Mouse (Mus musculus) right cerebral cortex, postnatal 10 days (tissue): ENCODE results near the gene Ssxb9.
"Not testable (repeated sequence)": the region's sequence is repeated elsewhere in the genome, so short reads cannot be mapped to it uniquely, and the experiment has no call there.

Experiments used
- DNase-seq, 2 experiments: peaks; one replicate each; pipeline ENCODE4 v3.0.0; 2021; ENCODE audit warnings: low spot score in 2 of 2

Ssxb9 gene

DNA sequence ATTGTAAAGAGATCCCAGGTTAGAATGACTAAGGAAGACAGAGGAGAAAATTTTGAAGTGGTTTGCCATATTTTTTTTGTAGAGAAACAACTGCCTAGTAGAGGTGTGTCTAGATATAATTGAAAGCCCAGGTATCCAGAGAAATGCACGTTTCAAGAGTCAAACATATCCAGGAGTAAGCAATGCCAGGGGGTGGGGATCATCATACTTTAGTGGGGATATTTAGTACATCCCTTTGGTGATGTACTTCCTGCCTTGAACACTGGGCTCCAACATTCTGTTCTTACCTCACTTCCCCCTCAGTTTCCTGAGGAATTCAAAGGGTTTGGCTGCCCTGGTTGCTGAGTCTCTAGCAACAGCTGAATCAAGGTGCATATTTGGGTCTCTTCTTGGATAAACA lies at the start of gene Ssxb9:
TSS of gene Ssxb9 (plus strand) at position 301 of the 400 bp plus-strand sequence.
- not testable (repeated sequence) for DNase-seq

DNA sequence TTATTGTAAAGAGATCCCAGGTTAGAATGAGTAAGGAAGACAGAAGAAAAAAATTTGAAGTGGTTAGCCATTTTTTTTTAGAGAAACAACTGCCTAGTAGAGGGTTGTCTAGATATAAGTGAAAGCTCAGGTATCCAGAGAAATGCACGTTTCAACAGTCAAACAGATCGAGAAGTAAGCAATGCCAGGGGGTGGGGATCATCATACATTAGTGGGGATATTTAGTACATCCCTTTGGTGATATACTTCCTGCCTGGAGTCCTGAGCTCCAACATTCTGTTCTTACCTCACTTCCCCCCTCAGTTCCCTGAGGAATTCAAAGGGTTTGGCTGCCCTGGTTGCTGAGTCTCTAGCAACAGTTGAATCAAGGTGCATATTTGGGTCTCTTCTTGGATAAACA lies 39.7 kb upstream of the Ssxb9 start, which contains the start of gene Ssxb10:
TSS of gene Ssxb10 (plus strand) at position 301 of the 400 bp plus-strand sequence.
- DNase-seq = no peak

DNA sequence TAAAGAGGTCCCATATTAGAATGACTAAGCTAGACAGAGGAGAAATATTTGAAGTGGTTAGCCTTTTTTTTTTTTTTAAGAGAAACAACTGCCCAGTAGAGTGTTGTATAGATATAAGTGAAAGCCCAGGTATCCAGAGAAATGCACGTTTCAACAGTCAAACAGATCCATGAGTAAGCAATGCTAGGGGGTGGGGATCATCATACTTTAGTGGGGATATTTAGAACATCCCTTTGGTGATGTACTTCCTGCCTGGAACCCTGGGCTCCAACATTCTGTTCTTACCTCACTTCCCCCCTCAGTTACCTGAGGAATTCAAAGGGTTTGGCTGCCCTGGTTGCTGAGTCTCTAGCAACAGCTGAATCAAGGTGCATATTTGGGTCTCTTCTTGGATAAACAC lies 46.2 kb downstream of the Ssxb9 start, which contains the start of gene Ssxb1:
TSS of gene Ssxb1 (plus strand) at position 301 of the 400 bp plus-strand sequence.
- not testable (repeated sequence) for DNase-seq
